Mouse (Mus musculus) kidney, postnatal 36 days (tissue): ENCODE measurements around the gene Gm42688.

Experiments
- DNase-seq, 2 experiments: peaks; one replicate each; pipeline ENCODE4 v3.0.0; 2021 to 2022; ENCODE audit warnings: mixed read lengths in 2 of 2

The Gm42688 gene

DNA sequence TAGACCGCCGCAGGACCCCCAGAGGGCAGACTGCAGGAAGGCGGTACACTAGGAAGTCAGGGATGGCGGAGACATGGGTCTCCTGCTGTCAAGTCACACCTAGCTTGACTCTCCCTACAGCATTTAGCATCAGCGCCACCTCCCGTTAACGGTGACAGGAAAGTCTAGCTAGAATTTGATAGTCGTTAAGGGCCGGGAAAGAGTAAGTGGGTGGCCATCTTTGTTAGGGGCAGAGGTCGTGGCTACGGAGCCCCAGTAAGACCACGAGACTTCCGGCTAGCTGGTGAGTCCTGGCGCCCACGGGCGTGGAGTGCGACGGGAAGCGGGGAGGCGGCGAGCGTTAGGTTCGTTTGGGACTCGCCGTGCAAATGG is at the start of gene Gm42688, which contains the start of gene Ccdc142:
TSS of gene Gm42688 (plus strand) at position 302 of the 372 bp plus-strand sequence.
TSS of gene Ccdc142 (plus strand) at position 286 of the 372 bp plus-strand sequence.
- peak; percentile 94 to 95 for DNase-seq

GRCm38 (mm10) chr6:83053136-83053960 is 48.1 kb upstream of the Gm42688 start:
- DNase-seq = peak in 1 of 2 experiments; percentile 42

- DNase-seq = peak; percentile 98
Measured at GRCm38 (mm10) chr6:83054074-83054851, 47.2 kb upstream of the Gm42688 start, which contains the start of gene Aup1. Gene Aup1 (plus strand): TSS chr6:83054521.

DNA sequence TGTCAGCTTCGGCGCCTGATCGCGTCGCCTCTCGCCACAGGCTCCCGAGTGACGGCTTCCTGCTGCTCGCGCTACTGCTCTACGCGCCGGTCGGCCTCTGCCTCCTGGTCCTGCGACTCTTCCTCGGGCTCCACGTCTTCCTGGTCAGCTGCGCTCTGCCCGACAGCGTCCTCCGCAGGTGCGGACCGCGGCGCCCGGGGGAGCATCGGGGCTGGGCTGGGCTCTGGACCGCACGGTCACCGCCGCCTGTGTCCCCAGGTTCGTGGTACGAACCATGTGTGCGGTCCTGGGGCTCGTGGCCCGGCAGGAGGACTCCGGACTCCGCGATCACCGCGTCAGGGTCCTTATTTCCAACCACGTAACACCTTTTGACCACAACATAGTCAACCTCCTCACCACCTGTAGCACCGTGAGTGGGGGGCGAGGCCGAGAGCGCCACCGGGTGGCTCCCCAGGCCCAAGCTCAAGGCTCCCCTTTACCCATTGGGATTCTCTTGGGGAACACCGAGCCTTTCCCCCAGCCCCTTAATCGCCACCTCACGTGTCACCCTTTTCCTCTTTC is 46.5 kb upstream of the Gm42688 start, which contains the start of gene Htra2:
TSS of gene Htra2 (minus strand) at position 403 of the 561 bp plus-strand sequence.
- peak in 1 of 2 experiments; percentile 60 for DNase-seq

GRCm38 (mm10) chr6:83057790-83058189 is 43.6 kb upstream of the Gm42688 start, which contains the start of gene Dqx1:
Gene Dqx1 (plus strand): TSS chr6:83057844.
- peak; percentile 83 to 89 for DNase-seq

DNA sequence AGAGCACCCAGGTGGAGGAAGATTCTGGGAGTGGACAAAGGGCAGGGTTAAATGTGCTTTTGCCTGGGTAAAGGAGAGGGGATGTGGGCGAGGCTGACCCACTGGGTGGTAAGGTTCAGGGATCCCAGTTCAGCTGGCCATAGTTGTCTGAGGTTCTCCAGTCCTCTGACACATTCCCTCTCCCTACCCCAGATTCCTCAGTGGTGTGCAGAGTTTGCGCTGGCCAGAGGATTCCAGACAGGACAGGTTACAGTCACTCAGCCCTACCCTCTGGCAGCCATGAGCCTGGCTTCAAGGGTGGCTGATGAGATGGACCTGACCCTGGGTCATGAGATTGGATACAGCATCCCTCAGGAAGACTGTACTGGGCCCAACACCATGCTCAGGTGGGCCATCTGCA is 42.7 kb upstream of the Gm42688 start:
- no peak for DNase-seq

DNA sequence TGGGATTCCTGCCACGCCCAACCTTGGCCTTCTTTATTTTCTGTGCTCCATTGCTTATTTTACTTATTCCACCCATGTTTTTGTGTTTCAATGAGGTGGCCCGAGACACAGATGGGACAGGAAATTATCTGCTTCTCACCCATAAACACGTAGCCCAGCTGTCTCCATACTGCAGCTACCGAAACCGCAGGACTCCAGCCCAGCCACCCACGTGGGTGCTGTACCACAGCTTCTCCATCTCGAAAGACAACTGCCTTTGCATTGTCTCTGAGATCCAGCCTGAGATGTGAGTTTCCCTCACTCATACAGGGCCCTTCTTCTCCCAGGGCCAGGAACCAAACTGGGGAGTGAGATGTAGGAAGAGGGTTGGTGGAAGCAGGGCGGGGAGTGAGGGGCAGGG is 35.4 kb upstream of the Gm42688 start:
- DNase-seq = no peak

DNA sequence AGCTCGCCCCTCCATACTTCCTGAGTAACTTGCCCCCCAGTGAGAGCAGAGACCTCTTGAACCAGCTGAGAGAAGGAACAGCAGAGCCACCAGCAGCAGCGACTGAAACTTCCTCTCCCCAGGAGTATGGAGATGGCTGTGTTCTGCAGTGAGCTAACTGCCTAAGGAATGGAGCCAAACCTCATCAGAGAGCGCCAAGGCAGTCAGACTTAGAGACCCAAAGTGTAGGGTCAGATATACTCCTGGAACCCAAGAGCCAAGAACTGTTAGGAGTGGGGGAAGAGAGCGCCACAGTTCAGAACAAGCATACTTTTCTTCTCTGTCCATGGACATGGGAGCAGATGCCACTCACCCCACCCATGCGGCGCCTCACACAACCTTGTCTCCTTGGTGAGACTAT is 35.0 kb upstream of the Gm42688 start:
- no peak for DNase-seq

GRCm38 (mm10) chr6:83068221-83068620 is 33.2 kb upstream of the Gm42688 start:
- peak in 1 of 2 experiments; percentile 28 for DNase-seq

DNA sequence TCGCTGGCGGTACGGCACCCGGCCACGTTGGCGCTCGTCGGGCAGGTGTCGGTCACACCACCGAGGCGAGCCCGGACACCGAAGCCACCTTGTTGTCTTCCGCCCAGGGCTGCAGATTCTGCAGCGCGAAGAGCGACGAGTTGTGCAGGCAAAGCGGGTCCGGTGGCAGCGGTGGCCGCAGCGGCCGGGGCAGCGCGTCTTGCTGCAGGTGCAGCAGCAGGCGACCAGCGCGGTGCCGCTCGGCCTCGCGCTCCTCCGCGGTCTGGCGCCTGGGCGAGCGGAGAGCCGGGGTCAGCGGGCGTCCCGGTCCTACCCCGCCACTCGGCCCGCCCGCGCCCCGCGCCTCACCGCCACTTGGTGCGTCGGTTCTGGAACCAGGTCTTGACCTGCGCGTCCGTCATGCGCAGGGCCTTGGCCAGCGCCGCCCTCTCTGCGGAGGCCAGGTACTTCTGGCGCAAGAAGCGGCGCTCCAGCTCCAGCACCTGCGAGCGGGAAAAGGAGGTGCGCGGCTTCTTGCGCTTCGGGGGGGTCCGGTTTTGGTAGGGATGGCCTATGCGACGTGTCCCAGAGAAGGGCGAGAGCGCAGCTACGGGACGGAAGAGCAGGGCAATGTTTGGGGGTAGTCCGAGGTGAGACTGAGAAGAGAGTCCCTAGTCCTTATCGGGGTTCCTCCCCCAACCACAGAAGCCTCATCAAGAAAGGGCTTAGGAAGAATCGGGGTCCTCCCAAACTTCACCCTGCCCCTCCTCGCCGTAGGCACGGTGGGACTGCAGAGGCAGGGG is 32.5 kb upstream of the Gm42688 start:
- DNase-seq = peak in 1 of 2 experiments; percentile 66

GRCm38 (mm10) chr6:83069488-83070246 is 31.8 kb upstream of the Gm42688 start:
- DNase-seq = peak in 1 of 2 experiments; percentile 27

- DNase-seq = no peak
Measured at GRCm38 (mm10) chr6:83070247-83070310, 31.3 kb upstream of the Gm42688 start, which contains the start of gene Tlx2. Gene Tlx2 (minus strand): TSS chr6:83070293.

- peak in 1 of 2 experiments; percentile 32 for DNase-seq
Measured at GRCm38 (mm10) chr6:83070311-83071219, 30.9 kb upstream of the Gm42688 start.

DNA sequence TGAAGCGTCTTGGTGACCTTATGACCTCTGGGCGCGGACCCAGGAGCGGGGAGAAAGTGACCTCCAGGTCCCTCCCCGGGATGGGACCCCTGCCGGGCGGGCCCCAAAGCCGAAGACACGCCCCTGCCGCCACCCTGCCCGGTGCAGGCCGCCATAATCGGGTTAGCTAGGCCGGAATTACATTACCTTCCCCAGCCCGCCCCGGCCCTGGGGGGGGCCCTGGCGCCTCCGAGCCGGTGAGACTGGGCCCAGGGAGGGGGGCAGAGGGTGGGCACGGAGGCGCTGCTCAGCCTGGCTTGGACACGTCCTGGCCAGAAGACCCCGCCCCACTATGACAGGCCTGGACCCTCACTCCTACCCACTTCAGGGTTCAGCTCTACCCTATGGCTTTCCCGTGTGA is 30.2 kb upstream of the Gm42688 start:
- no peak for DNase-seq

- peak in 1 of 2 experiments; percentile 43 for DNase-seq
Measured at GRCm38 (mm10) chr6:83074979-83075378, 26.4 kb upstream of the Gm42688 start.

GRCm38 (mm10) chr6:83077630-83078323 is 23.6 kb upstream of the Gm42688 start, which contains the start of gene Pcgf1:
Gene Pcgf1 (plus strand): TSS chr6:83077869.
- DNase-seq = peak in 1 of 2 experiments; percentile 53

GRCm38 (mm10) chr6:83078324-83078858 is 23.0 kb upstream of the Gm42688 start:
- DNase-seq = peak; percentile 99 to 100

GRCm38 (mm10) chr6:83080210-83080609 is 21.2 kb upstream of the Gm42688 start:
- DNase-seq = no peak

GRCm38 (mm10) chr6:83083497-83083896 is 17.9 kb upstream of the Gm42688 start:
- DNase-seq = no peak

- peak; percentile 14 to 36 for DNase-seq
Measured at GRCm38 (mm10) chr6:83084477-83084876, 16.9 kb upstream of the Gm42688 start.
